Mouse (Mus musculus): ENCODE results near the gene Abcf3. TPM values are rescaled to one million over a fixed set of nuclear protein-coding genes. Genes with fewer than 3 reads are reported as not detected.

Gene Abcf3
- polyA plus RNA-seq, 1 experiment: 0.73 TPM

DNA sequence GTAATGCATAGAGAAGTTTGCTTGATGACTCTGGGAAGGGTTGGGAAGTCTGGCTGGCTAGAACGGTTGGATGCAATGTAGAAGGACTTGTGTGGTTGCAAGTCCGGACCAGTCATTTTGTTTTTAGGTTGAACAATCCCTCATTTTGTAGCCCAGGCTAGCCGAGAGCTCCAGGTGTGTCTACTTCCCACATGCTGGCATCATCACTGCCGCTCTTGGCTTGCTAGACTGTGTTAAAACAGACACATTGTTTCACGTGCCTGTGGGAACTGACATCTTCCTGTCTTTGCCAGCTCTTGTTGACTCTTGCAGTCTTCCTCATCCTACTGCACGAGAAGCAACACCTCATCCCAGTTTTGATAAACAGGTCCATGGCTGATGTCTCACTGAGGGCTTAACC is 6.6 kb downstream of the Abcf3 start:
- H3K4me1 ChIP-seq (ENCODE audit: control insufficient read depth): peaks cover 4% of the 10 kb centered on the region
- no peaks in the 10 kb centered on the region for H3K9me3 ChIP-seq (ENCODE audit: control insufficient read depth, low read length)
- H3K4me3 ChIP-seq (replicated peaks): no peak overlapping the region
- no peak for TF ChIP-seq GATA1 (IDR thresholded peaks at IDR 0.05; ENCODE audit: low read length)
- no peak for TF ChIP-seq TAL1 (IDR thresholded peaks at IDR 0.05; ENCODE audit: low read length)
- H3K27me3 ChIP-seq (ENCODE audit: control insufficient read depth): no peaks in the 10 kb centered on the region
- peaks cover 88% of the 10 kb centered on the region for H3K36me3 ChIP-seq (ENCODE audit: control insufficient read depth)

- H3K9me3 ChIP-seq (ENCODE audit: control insufficient read depth, low read length): no peaks in the 10 kb centered on the region
- peaks cover 90% of the 10 kb centered on the region for H3K36me3 ChIP-seq (ENCODE audit: control insufficient read depth)
- no peaks in the 10 kb centered on the region for H3K4me1 ChIP-seq (ENCODE audit: control insufficient read depth)
- no peak for TF ChIP-seq GATA1 (IDR thresholded peaks at IDR 0.05; ENCODE audit: low read length)
- no peak for TF ChIP-seq TAL1 (IDR thresholded peaks at IDR 0.05; ENCODE audit: low read length)
- H3K27me3 ChIP-seq (ENCODE audit: control insufficient read depth): no peaks in the 10 kb centered on the region
- H3K4me3 ChIP-seq (replicated peaks): no peak overlapping the region
Measured at GRCm38 (mm10) chr16:20557381-20557780, 9.0 kb downstream of the Abcf3 start.

DNA sequence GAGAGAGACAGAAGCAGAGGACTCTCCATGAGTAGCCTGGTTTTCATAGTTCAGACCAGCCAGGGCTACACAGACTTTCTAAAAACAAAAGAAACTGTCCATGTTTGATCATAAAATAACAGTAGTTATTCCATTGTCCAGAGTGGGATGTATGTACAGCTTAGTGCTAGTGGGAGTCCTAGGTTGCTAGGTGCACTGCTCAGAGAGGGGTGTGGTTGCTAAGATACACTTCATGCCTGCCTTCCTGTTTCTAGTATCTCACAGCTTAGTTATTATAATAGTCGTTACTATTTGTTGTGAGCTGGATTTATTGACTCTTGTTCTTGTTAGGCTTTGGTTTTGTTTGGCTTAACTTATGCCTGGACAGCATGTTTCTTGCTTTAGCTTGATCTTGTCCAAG is 16.7 kb downstream of the Abcf3 start:
- H3K4me1 ChIP-seq (ENCODE audit: control insufficient read depth): no peaks in the 10 kb centered on the region
- H3K4me3 ChIP-seq (replicated peaks): no peak overlapping the region
- TF ChIP-seq GATA1 (IDR thresholded peaks at IDR 0.05; ENCODE audit: low read length): no peak
- TF ChIP-seq TAL1 (IDR thresholded peaks at IDR 0.05; ENCODE audit: low read length): no peak
- no peaks in the 10 kb centered on the region for H3K27me3 ChIP-seq (ENCODE audit: control insufficient read depth)
- no peaks in the 10 kb centered on the region for H3K9me3 ChIP-seq (ENCODE audit: control insufficient read depth, low read length)
- peaks cover 31% of the 10 kb centered on the region for H3K36me3 ChIP-seq (ENCODE audit: control insufficient read depth)

- Histone ChIP-seq H3K36me3 (ENCODE audit: control insufficient read depth) (no peaks in the 10 kb centered on the region), H3K27me3 (ENCODE audit: control insufficient read depth) (peaks cover 85% of the 10 kb centered on the region), H3K9me3 (ENCODE audit: control insufficient read depth, low read length) (peaks cover 21% of the 10 kb centered on the region), H3K4me1 (ENCODE audit: control insufficient read depth) (peaks cover 29% of the 10 kb centered on the region), H3K4me3 (replicated peaks) (peak within 1 kb of the TSS; percentile 35)
- TF ChIP-seq GATA1 (IDR thresholded peaks at IDR 0.05; ENCODE audit: low read length): no peak
- no peak for TF ChIP-seq TAL1 (IDR thresholded peaks at IDR 0.05; ENCODE audit: low read length)
Measured at GRCm38 (mm10) chr16:20589366-20589938, 41.1 kb downstream of the Abcf3 start, which contains the start of gene Vwa5b2. TSS of gene Vwa5b2 (plus strand) at chr16:20589471.

DNA sequence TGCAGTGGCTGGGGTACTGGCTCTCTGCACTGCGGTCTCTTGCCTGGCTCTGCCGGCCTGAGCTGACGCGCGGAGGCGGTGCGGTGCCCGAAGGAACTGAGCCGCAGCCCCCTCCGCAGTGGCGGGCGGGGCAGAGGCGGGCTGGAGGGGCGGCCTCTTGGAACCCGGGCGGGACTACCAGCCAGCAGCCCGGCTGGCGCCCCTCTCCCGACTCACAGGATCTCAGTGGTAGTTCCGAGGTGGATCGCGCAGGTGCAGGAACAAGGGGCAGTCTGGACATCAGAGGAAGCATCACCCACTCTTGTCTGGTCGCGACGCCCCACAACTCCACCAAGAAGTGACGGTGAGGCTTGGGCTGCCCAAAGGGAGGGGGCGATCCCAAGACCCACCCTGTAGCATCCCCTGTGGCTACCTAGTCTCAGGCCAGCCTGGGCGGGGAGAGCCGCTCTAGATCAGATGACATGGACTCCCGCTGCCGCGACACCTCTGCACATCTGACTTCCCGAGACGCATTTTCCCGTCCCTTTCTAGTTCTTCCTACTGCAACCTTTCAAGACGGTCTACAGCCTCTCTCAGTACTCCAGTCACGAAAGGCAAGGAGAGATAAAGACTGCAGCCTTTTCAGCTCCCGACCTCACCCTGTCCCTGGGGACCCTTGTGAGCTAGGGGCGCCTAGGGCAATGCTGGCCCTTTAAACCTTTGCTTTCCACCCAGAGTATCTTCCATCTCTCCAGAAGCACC is 41.7 kb downstream of the Abcf3 start:
- H3K27me3 ChIP-seq (ENCODE audit: control insufficient read depth): peaks cover 85% of the 10 kb centered on the region
- TF ChIP-seq GATA1 (IDR thresholded peaks at IDR 0.05; ENCODE audit: low read length): no peak
- no peak for TF ChIP-seq TAL1 (IDR thresholded peaks at IDR 0.05; ENCODE audit: low read length)
- H3K4me1 ChIP-seq (ENCODE audit: control insufficient read depth): peaks cover 36% of the 10 kb centered on the region
- H3K36me3 ChIP-seq (ENCODE audit: control insufficient read depth): no peaks in the 10 kb centered on the region
- peak overlapping the region; percentile 35 for H3K4me3 ChIP-seq (replicated peaks)
- H3K9me3 ChIP-seq (ENCODE audit: control insufficient read depth, low read length): peaks cover 21% of the 10 kb centered on the region

DNA sequence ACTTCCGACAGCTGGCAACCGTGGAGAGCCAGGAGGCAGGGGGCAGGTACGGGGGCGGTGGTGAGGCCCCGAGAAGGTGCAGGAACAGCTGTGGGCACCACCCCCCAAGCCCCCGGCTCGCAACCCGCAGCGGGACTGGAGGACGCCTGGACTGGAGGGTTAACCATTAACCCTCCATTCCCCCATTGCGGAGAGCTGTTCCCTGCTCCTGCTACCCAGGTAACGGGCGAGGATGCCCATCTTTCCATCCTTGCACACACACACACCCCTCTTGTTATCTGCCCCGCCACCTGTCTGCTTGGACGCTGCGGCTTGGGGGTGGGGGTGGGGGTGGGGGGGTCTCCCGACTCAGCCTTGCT is 42.3 kb downstream of the Abcf3 start:
- H3K36me3 ChIP-seq (ENCODE audit: control insufficient read depth): no peaks in the 10 kb centered on the region
- no peak for TF ChIP-seq TAL1 (IDR thresholded peaks at IDR 0.05; ENCODE audit: low read length)
- peak overlapping the region; percentile 35 for H3K4me3 ChIP-seq (replicated peaks)
- peaks cover 41% of the 10 kb centered on the region for H3K4me1 ChIP-seq (ENCODE audit: control insufficient read depth)
- H3K9me3 ChIP-seq (ENCODE audit: control insufficient read depth, low read length): peaks cover 21% of the 10 kb centered on the region
- H3K27me3 ChIP-seq (ENCODE audit: control insufficient read depth): peaks cover 82% of the 10 kb centered on the region

DNA sequence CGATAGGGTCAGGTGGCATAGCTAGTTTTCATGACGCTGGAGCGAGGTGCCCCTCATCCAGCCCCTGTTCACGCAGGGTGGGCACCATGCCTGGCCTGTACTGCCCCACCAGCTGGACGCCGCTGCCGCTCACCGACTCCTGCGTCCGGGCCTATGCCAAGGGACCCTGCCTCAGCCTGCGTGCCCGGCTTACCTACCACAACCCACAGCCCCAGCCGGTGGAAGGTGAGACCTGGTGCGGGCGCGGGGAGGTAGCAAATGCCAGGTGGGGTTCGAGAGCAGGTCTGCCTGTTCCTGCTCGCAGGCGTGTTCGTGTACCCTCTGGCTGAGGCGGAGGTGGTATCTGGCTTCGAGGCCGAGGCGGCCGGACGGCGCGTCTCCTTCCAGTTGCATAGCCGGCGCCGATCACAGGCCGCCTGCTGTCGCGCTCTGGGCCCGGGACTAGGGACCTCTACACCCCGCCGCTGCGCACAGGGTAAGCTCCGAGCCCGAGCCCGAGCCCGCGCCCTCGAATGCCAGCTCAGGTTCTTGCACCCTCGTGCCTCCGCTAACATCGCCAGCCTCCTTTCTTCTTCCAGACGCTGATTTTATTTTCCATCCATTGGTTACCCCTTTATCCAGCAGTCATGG is 42.8 kb downstream of the Abcf3 start:
- H3K27me3 ChIP-seq (ENCODE audit: control insufficient read depth): peaks cover 81% of the 10 kb centered on the region
- TF ChIP-seq TAL1 (IDR thresholded peaks at IDR 0.05; ENCODE audit: low read length): no peak
- TF ChIP-seq GATA1 (IDR thresholded peaks at IDR 0.05; ENCODE audit: low read length): no peak

GRCm38 (mm10) chr16:20595060-20595673 is 46.8 kb downstream of the Abcf3 start:
- Histone ChIP-seq H3K9me3 (ENCODE audit: control insufficient read depth, low read length) (peaks cover 8% of the 10 kb centered on the region; the same call in 1 of the 2 replicates), H3K4me1 (ENCODE audit: control insufficient read depth) (peaks cover 48% of the 10 kb centered on the region), H3K27me3 (ENCODE audit: control insufficient read depth) (peaks cover 45% of the 10 kb centered on the region), H3K36me3 (ENCODE audit: control insufficient read depth) (no peaks in the 10 kb centered on the region), H3K4me3 (replicated peaks) (peak overlapping the region; percentile 20)
- TF ChIP-seq TAL1 (IDR thresholded peaks at IDR 0.05; ENCODE audit: low read length) (peak; percentile 49), GATA1 (IDR thresholded peaks at IDR 0.05; ENCODE audit: low read length) (no peak)

More for the DNA sequence above, 42.8 kb downstream of the Abcf3 start:
- no peak overlapping the region for H3K4me3 ChIP-seq (replicated peaks)
- peaks cover 21% of the 10 kb centered on the region for H3K9me3 ChIP-seq (ENCODE audit: control insufficient read depth, low read length)
- no peaks in the 10 kb centered on the region for H3K36me3 ChIP-seq (ENCODE audit: control insufficient read depth)
- H3K4me1 ChIP-seq (ENCODE audit: control insufficient read depth): peaks cover 46% of the 10 kb centered on the region

- TF ChIP-seq TAL1 (IDR thresholded peaks at IDR 0.05; ENCODE audit: low read length) (no peak), GATA1 (IDR thresholded peaks at IDR 0.05; ENCODE audit: low read length) (no peak)
- no peak overlapping the region for H3K4me3 ChIP-seq (replicated peaks)
- H3K4me1 ChIP-seq (ENCODE audit: control insufficient read depth): peaks cover 42% of the 10 kb centered on the region
Measured at GRCm38 (mm10) chr16:20595737-20596136, 47.4 kb downstream of the Abcf3 start.

More at GRCm38 (mm10) chr16:20595737-20596136, 47.4 kb downstream of the Abcf3 start:
- H3K9me3 ChIP-seq (ENCODE audit: control insufficient read depth, low read length): peaks cover 3% of the 10 kb centered on the region; the same call in 1 of the 2 replicates
- peaks cover 43% of the 10 kb centered on the region for H3K27me3 ChIP-seq (ENCODE audit: control insufficient read depth)
- H3K36me3 ChIP-seq (ENCODE audit: control insufficient read depth): no peaks in the 10 kb centered on the region
